Mouse (Mus musculus): ENCODE results near the gene B130006D01Rik.

Gene B130006D01Rik

GRCm38 (mm10) chr11:95771665-95772064 is 48.3 kb downstream of the B130006D01Rik start:
- DNase-seq (ENCODE audit: low spot score): no peak

GRCm38 (mm10) chr11:95773264-95773663 is 49.9 kb downstream of the B130006D01Rik start:
- no peak for DNase-seq (ENCODE audit: low spot score)

Data from ovary, postnatal 10 days (tissue).